Mouse (Mus musculus) MEL (cell line): ENCODE data around the gene Stk25.
A peak's percentile ranks its signal among the peaks of the same experiment; 100 is the strongest.

Source experiments
- CTCF ChIP-seq, 3 experiments: IDR thresholded peaks in 2 of 3; conservative IDR thresholded peaks in 1 of 3; 2 replicates each; pipeline ENCODE4 v1.5.1; 2011 to 2012; ENCODE audit warnings: low read length in 3 of 3, low read depth in 2 of 3, mild to moderate bottlenecking in 2 of 3, improper control_type of control experiment in 1 of 3, inconsistent platforms in 1 of 3, mixed read lengths in 1 of 3, moderate library complexity in 1 of 3; ENCODE audit not compliant: control insufficient read depth in 1 of 3, insufficient read depth in 1 of 3, poor library complexity in 1 of 3, severe bottlenecking in 1 of 3
- EP300 ChIP-seq, 2 experiments: IDR thresholded peaks; 2 replicates each; pipeline ENCODE4 v1.6.1; 2011; ENCODE audit warnings: improper control_type of control experiment in 2 of 2, low read length in 2 of 2, low read depth in 1 of 2, mild to moderate bottlenecking in 1 of 2
- MAX ChIP-seq: IDR thresholded peaks from 2 replicates; pipeline ENCODE4 v1.6.1; 2011; ENCODE audit warnings: low read length, improper control_type of control experiment
- POLR2A ChIP-seq, 2 experiments: IDR thresholded peaks; 2 replicates each; pipeline ENCODE4 v1.6.1; 2011 to 2012; ENCODE audit warnings: low read length in 2 of 2, mild to moderate bottlenecking in 2 of 2, control low read depth in 1 of 2, improper control_type of control experiment in 1 of 2, low read depth in 1 of 2, moderate library complexity in 1 of 2; ENCODE audit not compliant: control insufficient read depth in 1 of 2, insufficient read depth in 1 of 2, poor library complexity in 1 of 2
- POLR2AphosphoS5 ChIP-seq: IDR thresholded peaks from 2 replicates; pipeline ENCODE4 v1.6.1; 2012; ENCODE audit warnings: low read depth, borderline replicate concordance, mild to moderate bottlenecking, inconsistent platforms, low read length, moderate library complexity, mixed read lengths

DNA sequence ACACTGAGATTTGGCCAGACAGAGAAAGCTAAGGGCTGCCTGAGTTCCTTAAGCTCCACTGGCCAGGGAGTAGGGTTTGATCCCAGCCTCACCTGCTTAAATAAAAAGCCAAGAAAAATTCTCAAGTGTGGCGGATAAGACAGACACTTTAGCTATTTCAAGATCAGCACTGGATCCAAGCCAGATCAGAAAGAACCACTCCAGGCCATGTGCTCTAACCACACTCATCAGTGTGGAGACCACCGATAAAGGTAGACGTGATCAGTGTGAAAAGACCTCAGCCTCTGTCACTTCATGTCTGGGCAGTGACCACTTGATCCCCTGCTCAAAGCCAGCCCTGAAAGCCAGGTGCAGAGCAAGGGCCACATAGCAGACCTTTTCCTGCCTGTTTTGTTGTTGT, 25.7 kb downstream of the Stk25 start:
- TF ChIP-seq CTCF (IDR thresholded peaks at IDR 0.05 in 2 of 3, conservative IDR thresholded peaks at IDR 0.05 in 1 of 3; ENCODE audit: control insufficient read depth in 1 of 3, insufficient read depth in 1 of 3, low read depth in 2 of 3, low read length in 3 of 3, poor library complexity in 1 of 3, severe bottlenecking in 1 of 3), result no peak
- TF ChIP-seq POLR2A (IDR thresholded peaks at IDR 0.05; ENCODE audit: control insufficient read depth in 1 of 2, insufficient read depth in 1 of 2, low read depth in 1 of 2, low read length in 2 of 2, poor library complexity in 1 of 2), result no peak
- peak; percentile 94 for TF ChIP-seq MAX
- TF ChIP-seq EP300 (IDR thresholded peaks at IDR 0.05; ENCODE audit: low read depth in 1 of 2, low read length in 2 of 2), result peak; percentile 89 to 91
- no peak for TF ChIP-seq POLR2AphosphoS5
